Mouse (Mus musculus) mouse trophoblast stem cell (cell line): Measurements from ENCODE around the gene Degs2.

Source experiments
- in situ Hi-C, 2 experiments: fragments of 300-500 bp; cut with MseI, MboI; formaldehyde crosslinking; loops; 2 replicates in 1 of 2; 3 replicates in 1 of 2; pipeline ENCODE4 v1.15.1; 2025

Degs2 gene

GRCm38 (mm10) chr12:108653358-108654335, 48.5 kb downstream of the Degs2 start:
- in situ Hi-C loops: no loop called here

- in situ Hi-C loops: no loop called here
These were observed 51.0 kb downstream of the Degs2 start for GRCm38 (mm10) chr12:108651053-108651660.

- in situ Hi-C loops: no loop called here
These were observed 54.3 kb downstream of the Degs2 start for GRCm38 (mm10) chr12:108647784-108648183.

- in situ Hi-C loops: no loop called here
These were observed 55.9 kb downstream of the Degs2 start for GRCm38 (mm10) chr12:108646234-108646633.

- in situ Hi-C loops: no loop called here
These were observed 60.1 kb downstream of the Degs2 start for GRCm38 (mm10) chr12:108642019-108642418.

- in situ Hi-C loops: no loop called here
These were observed 63.0 kb downstream of the Degs2 start for GRCm38 (mm10) chr12:108639126-108639525.

GRCm38 (mm10) chr12:108637440-108637839, 64.7 kb downstream of the Degs2 start:
- in situ Hi-C loops: no loop called here

GRCm38 (mm10) chr12:108635501-108635900, 66.6 kb downstream of the Degs2 start:
- in situ Hi-C loops: no loop called here

GRCm38 (mm10) chr12:108634031-108634430, 68.1 kb downstream of the Degs2 start:
- in situ Hi-C loops: no loop called here

GRCm38 (mm10) chr12:108632501-108632900, 69.6 kb downstream of the Degs2 start:
- in situ Hi-C loops: no loop called here

- in situ Hi-C loops: no loop called here
These were observed 71.1 kb downstream of the Degs2 start for GRCm38 (mm10) chr12:108630741-108631688.

GRCm38 (mm10) chr12:108629556-108629955, 72.6 kb downstream of the Degs2 start:
- in situ Hi-C loops: no loop called here
